Mouse (Mus musculus) lung, postnatal 0 days (tissue): Measurements from ENCODE around the gene Mrnip. TPM values are rescaled to one million over a fixed set of nuclear protein-coding genes. Genes with fewer than 3 reads are reported as not detected.

Experiments used
- ATAC-seq: fragments of 200-750 bp; cut with Nextera tagmentation; 2 replicates; pipeline ENCODE4 v1.8.0; 2017; ENCODE audit warnings: moderate library complexity
- DNase-seq: peaks from one replicate; pipeline ENCODE4 v3.0.0-alpha.2; 2016; ENCODE audit warnings: low spot score
- H3K27ac ChIP-seq: fragments of 300-500 bp; sonication (generic); 2 replicates; pipeline ENCODE4 v1.5.1; 2014; ENCODE audit warnings: antibody characterized with exemption, mild to moderate bottlenecking, low read length, mixed read lengths
- H3K27me3 ChIP-seq: fragments of 300-500 bp; sonication (generic); replicated peaks from 2 replicates; pipeline ENCODE4 v1.6.1; 2014; ENCODE audit warnings: low read length, mixed read lengths; ENCODE audit not compliant: insufficient read depth
- H3K36me3 ChIP-seq: fragments of 300-500 bp; sonication (generic); 2 replicates; pipeline ENCODE4 v1.6.1; 2014; ENCODE audit warnings: low read length, mixed read lengths; ENCODE audit not compliant: insufficient read depth
- H3K4me1 ChIP-seq: fragments of 300-500 bp; sonication (generic); 2 replicates; pipeline ENCODE4 v1.6.1; 2014; ENCODE audit warnings: antibody characterized with exemption, low read depth, low read length, mixed read lengths; ENCODE audit not compliant: insufficient read depth
- H3K4me2 ChIP-seq: fragments of 300-500 bp; sonication (generic); replicated peaks from 2 replicates; pipeline ENCODE4 v1.6.1; 2014; ENCODE audit warnings: low read depth, mild to moderate bottlenecking, low read length, moderate library complexity, mixed read lengths
- H3K4me3 ChIP-seq: fragments of 300-500 bp; sonication (generic); 2 replicates; pipeline ENCODE4 v1.5.1; 2014; ENCODE audit warnings: low read depth, low read length
- H3K9ac ChIP-seq: fragments of 300-500 bp; sonication (generic); replicated peaks from 2 replicates; pipeline ENCODE4 v1.6.1; 2014; ENCODE audit warnings: low read depth, mild to moderate bottlenecking
- H3K9me3 ChIP-seq: fragments of 300-500 bp; sonication (generic); 2 replicates; pipeline ENCODE4 v1.6.1; 2016; ENCODE audit warnings: low read length, mixed read lengths
- CTCF ChIP-seq: IDR thresholded peaks from 2 replicates; pipeline ENCODE4 v1.5.1; 2016; ENCODE audit warnings: antibody characterized with exemption, mild to moderate bottlenecking
- EP300 ChIP-seq: IDR thresholded peaks from 2 replicates; pipeline ENCODE4 v1.6.1; 2016; ENCODE audit warnings: antibody characterized with exemption, mild to moderate bottlenecking, control low read depth
- WGBS: fragments of 180-500 bp; shearing (Covaris S2); extraction: QIAGEN DNeasy Blood & Tissue Kit; methylation state at CpG from one replicate; pipeline ENCODE4 v1.1.7; 2014; 5-methylcytosine and 5-hydroxymethylcytosine counted together
- polyA plus RNA-seq: library from polyadenylated mRNA; unstranded; fragments of >200 nt; fragmentation: Nextera tagmentation; extraction: Ambion mirVana; gene quantifications from 2 replicates; pipeline ENCODE4 v1.2.1, GENCODE M21; 2015

Mrnip gene
- polyA plus RNA-seq, 1 experiment from 2014 or later = 9.0 TPM

DNA sequence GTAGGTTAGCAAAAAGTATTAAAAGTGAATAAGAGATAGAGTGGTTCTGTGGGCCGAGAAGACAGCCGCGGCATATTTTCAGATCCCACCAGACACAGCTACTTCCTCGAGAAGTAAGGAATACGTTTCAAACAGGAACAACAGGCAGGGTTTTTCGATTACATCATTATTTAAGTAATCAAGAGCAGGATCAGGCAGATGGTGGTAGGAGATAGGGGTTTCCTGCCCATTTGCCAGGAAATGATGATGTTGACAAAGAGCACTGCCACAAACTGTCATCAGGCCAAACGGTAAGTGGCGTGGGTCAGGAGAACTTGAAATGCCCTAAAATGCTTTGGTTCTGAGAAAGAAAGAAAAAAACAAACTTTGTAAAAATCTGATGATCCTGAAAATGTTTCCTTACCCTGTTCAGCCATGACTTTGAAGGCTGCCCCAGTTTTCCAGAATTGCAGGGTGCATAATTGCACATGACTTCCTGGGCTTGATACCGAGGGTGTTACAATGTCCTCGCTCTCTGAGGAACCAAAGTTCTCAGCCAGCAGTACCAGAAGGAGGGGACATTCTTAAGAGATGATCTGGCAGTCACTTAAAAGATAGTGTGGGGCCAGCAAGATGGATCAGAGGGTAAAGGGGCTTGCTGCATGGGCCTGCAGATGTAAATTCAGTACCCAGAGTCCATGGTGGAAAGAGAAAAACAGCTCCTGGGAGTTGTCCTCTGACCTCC, 39.9 kb upstream of the Mrnip start:
- Histone ChIP-seq H3K4me1 (peaks cover 8% of the 10 kb centered on the region; the same call in 1 of the 2 replicates), H3K27ac (peak overlapping the region; percentile 16; the same call in 1 of the 2 replicates), H3K9ac (no peak overlapping the region), H3K27me3 (no peaks in the 10 kb centered on the region), H3K4me3 (no peak overlapping the region), H3K36me3 (peaks cover 9% of the 10 kb centered on the region; the same call in 1 of the 2 replicates), H3K9me3 (no peaks in the 10 kb centered on the region), H3K4me2 (no peak overlapping the region)
- DNase-seq = peak; percentile 68
- WGBS = 40% methylated on average over 10 of the region's 10 CpGs
- TF ChIP-seq EP300 (peak; percentile 86), CTCF (no peak)
- ATAC-seq = no peak

DNA sequence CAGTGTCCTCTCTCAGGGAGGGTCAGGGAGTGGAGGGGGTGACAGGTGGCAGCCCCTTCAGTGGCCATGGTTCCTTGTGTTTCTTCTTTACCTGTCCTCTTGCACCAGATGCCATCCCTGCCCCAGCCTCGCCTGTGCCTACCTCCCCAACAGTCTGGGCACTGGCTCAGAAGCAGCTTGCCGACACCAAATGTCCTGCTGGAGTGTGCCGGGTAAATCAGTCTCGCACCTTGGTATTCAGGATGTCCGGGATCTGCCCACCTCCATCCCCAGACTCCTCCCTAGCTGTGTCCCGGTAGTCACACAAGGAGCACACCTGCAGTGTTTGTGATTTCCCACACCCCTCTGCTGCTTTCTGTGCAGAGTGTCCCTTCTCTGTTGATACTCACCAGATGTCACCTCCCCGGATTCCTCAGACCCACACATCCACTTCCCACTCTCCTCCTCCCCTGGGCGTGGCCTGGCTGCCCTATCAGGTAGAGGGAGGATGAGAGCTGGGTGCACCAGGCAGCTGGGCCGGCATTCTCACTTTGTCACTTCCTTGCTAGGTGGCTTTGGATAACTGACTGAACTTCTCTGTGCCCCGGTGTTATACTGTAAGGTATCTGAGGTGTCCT, 35.9 kb upstream of the Mrnip start:
- ATAC-seq (no peak), DNase-seq (no peak)
- peaks cover 34% of the 10 kb centered on the region for H3K36me3 ChIP-seq
- H3K27ac ChIP-seq = no peak overlapping the region
- H3K4me3 ChIP-seq = no peak overlapping the region
- no peak overlapping the region for H3K4me2 ChIP-seq
- H3K4me1 ChIP-seq = 0 out of 2 replicates have a peak, but pooled peaks cover 3% of the 10 kb centered on the region
- TF ChIP-seq CTCF = no peak
- TF ChIP-seq EP300 = no peak
- H3K9ac ChIP-seq = no peak overlapping the region
- no peaks in the 10 kb centered on the region for H3K27me3 ChIP-seq
- no peaks in the 10 kb centered on the region for H3K9me3 ChIP-seq
- 48% methylated on average over 10 of the region's 10 CpGs for WGBS

DNA sequence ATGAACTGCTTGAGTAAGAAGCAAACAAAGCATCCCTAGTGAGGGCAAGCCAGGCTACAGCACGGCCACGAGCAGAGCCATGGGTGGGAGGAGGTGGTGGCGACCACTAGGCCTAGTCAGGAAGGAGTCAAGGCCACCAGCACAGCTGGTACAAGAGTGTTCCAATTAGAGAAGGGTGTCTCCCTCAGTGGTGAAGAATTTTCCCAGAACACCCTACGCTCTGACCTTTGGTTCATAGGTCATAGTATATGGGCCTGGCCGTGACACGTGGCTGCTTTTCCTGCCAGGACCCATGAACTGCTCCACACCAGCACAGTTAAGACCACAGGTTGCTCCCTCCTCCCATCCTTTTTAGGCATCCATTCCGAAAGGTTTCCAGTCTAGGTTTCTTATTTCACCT, 34.7 kb upstream of the Mrnip start:
- peaks cover 38% of the 10 kb centered on the region for H3K36me3 ChIP-seq
- H3K9ac ChIP-seq = no peak overlapping the region
- no peak overlapping the region for H3K27ac ChIP-seq
- 76% methylated on average over 7 of the region's 7 CpGs for WGBS
- H3K4me1 ChIP-seq = no peaks in the 10 kb centered on the region
- no peak for TF ChIP-seq CTCF
- TF ChIP-seq EP300 = no peak
- H3K27me3 ChIP-seq = no peaks in the 10 kb centered on the region
- no peaks in the 10 kb centered on the region for H3K9me3 ChIP-seq
- no peak overlapping the region for H3K4me3 ChIP-seq
- no peak overlapping the region for H3K4me2 ChIP-seq
- ATAC-seq = no peak
- DNase-seq = no peak

GRCm38 (mm10) chr11:50145529-50145928, 28.7 kb upstream of the Mrnip start:
- Histone ChIP-seq H3K4me2 (no peak overlapping the region), H3K4me3 (no peak overlapping the region), H3K9ac (no peak overlapping the region), H3K9me3 (no peaks in the 10 kb centered on the region), H3K4me1 (peaks cover 5% of the 10 kb centered on the region; the same call in 1 of the 2 replicates), H3K27me3 (no peaks in the 10 kb centered on the region), H3K36me3 (peaks cover 63% of the 10 kb centered on the region), H3K27ac (no peak overlapping the region)
- no peak for TF ChIP-seq EP300
- DNase-seq (no peak), ATAC-seq (no peak)
- 84% methylated on average over 3 of the region's 3 CpGs for WGBS

DNA sequence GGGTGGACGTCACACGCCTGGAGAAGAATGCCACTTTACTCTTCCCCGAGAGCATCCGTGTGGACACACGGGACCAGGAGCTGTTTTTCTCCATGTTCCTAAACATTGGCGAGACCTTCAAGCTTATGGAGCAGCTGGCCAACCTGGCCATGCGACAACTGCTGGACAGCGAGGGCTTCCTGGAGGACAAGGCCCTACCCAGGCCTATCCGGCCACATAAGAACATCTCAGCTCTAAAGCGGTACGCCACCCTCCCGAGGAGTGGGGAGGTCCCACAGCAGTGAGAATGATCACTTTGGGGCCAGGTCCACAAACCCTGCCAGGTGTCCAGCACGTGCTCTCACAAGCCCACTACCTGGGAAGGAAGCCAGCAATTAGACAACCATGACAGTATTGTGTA, 28.1 kb upstream of the Mrnip start:
- Histone ChIP-seq H3K27me3 (no peaks in the 10 kb centered on the region), H3K4me3 (no peak overlapping the region), H3K36me3 (peaks cover 58% of the 10 kb centered on the region), H3K9ac (no peak overlapping the region), H3K9me3 (no peaks in the 10 kb centered on the region), H3K27ac (no peak overlapping the region), H3K4me1 (peaks cover 5% of the 10 kb centered on the region; the same call in 1 of the 2 replicates), H3K4me2 (no peak overlapping the region)
- WGBS = 94% methylated on average over 13 of the region's 13 CpGs
- no peak for TF ChIP-seq EP300
- no peak for TF ChIP-seq CTCF
- ATAC-seq = no peak
- no peak for DNase-seq

GRCm38 (mm10) chr11:50147267-50147957, 26.8 kb upstream of the Mrnip start:
- Histone ChIP-seq H3K27me3 (no peaks in the 10 kb centered on the region), H3K9me3 (no peaks in the 10 kb centered on the region), H3K4me1 (peaks cover 5% of the 10 kb centered on the region; the same call in 1 of the 2 replicates), H3K4me3 (no peak overlapping the region), H3K9ac (no peak overlapping the region), H3K27ac (peak overlapping the region; percentile 32; the same call in 1 of the 2 replicates), H3K36me3 (peaks cover 61% of the 10 kb centered on the region), H3K4me2 (no peak overlapping the region)
- TF ChIP-seq EP300 (peak; percentile 49; the same call in 1 of the 2 replicates), CTCF (no peak)
- ATAC-seq (peak; percentile 69), DNase-seq (peak; percentile 54)
- 41% methylated on average over 9 of the region's 9 CpGs for WGBS
